Mouse (Mus musculus) neural tube, embryonic 15.5 days (tissue): Measurements from ENCODE around the gene Klhl8. TPM values are rescaled to one million over a fixed set of nuclear protein-coding genes. Genes with fewer than 3 reads are reported as not detected.
A peak's percentile ranks its signal among the peaks of the same experiment; 100 is the strongest.

Experiments used
- ATAC-seq: fragments of 200-750 bp; cut with Nextera tagmentation; 2 replicates; pipeline ENCODE4 v1.8.0; 2017; ENCODE audit warnings: mild to moderate bottlenecking, moderate TSS enrichment, moderate library complexity; ENCODE audit not compliant: low FRiP score
- H3K27ac ChIP-seq: fragments of 300-500 bp; sonication (generic); replicated peaks from 2 replicates; pipeline ENCODE4 v1.5.1; 2015; ENCODE audit warnings: mild to moderate bottlenecking, inconsistent platforms
- H3K27me3 ChIP-seq: fragments of 300-500 bp; sonication (generic); replicated peaks from 2 replicates; pipeline ENCODE4 v1.6.1; 2015; ENCODE audit warnings: inconsistent platforms
- H3K36me3 ChIP-seq: fragments of 300-500 bp; sonication (generic); 2 replicates; pipeline ENCODE4 v1.6.1; 2015; ENCODE audit warnings: inconsistent platforms
- H3K4me1 ChIP-seq: fragments of 300-500 bp; sonication (generic); 2 replicates; pipeline ENCODE4 v1.6.1; 2015; ENCODE audit warnings: inconsistent platforms
- H3K4me2 ChIP-seq: fragments of 300-500 bp; sonication (generic); 2 replicates; pipeline ENCODE4 v1.6.1; 2015; ENCODE audit warnings: inconsistent platforms, mild to moderate bottlenecking, moderate library complexity
- H3K4me3 ChIP-seq: fragments of 300-500 bp; sonication (generic); replicated peaks from 2 replicates; pipeline ENCODE4 v1.5.1; 2015; ENCODE audit warnings: mild to moderate bottlenecking, inconsistent platforms
- H3K9ac ChIP-seq: fragments of 300-500 bp; sonication (generic); replicated peaks from 2 replicates; pipeline ENCODE4 v1.6.1; 2015; ENCODE audit warnings: mild to moderate bottlenecking, inconsistent platforms
- H3K9me3 ChIP-seq: fragments of 300-500 bp; sonication (generic); replicated peaks from 2 replicates; pipeline ENCODE4 v1.6.1; 2016; ENCODE audit warnings: inconsistent platforms
- WGBS: fragments of 180-500 bp; shearing (Covaris S2); methylation state at CpG from one replicate; pipeline ENCODE4 v1.1.7; 2015; ENCODE audit warnings: mixed read lengths; 5-methylcytosine and 5-hydroxymethylcytosine counted together
- polyA plus RNA-seq: library from polyadenylated mRNA; unstranded; fragments of >200 nt; fragmentation: Nextera tagmentation; extraction: Ambion mirVana; gene quantifications from 2 replicates; pipeline ENCODE4 v1.2.1, GENCODE M21; 2015

Klhl8 gene
- polyA plus RNA-seq, 1 experiment from 2014 or later: 38.1 TPM

- Histone ChIP-seq H3K27ac (no peak overlapping the region), H3K4me3 (no peak overlapping the region)
These were observed 17.1 kb upstream of the Klhl8 start for GRCm38 (mm10) chr5:103928196-103928550.

GRCm38 (mm10) chr5:103927429-103928195, 16.6 kb upstream of the Klhl8 start:
- no peak overlapping the region for H3K27ac ChIP-seq
- no peaks in the 10 kb centered on the region for H3K9me3 ChIP-seq
- WGBS: 26% methylated on average over 27 of the region's 27 CpGs
- peak overlapping the region; percentile 52 for H3K4me2 ChIP-seq
- no peak overlapping the region for H3K9ac ChIP-seq
- peak overlapping the region; percentile 29 for H3K4me3 ChIP-seq
- H3K36me3 ChIP-seq: no peaks in the 10 kb centered on the region
- H3K27me3 ChIP-seq: peaks cover 17% of the 10 kb centered on the region; the same call in 1 of the 2 replicates
- H3K4me1 ChIP-seq: peaks cover 9% of the 10 kb centered on the region
- ATAC-seq: peak; percentile 75; the same call in 1 of the 2 replicates

More at GRCm38 (mm10) chr5:103928196-103928550, 17.1 kb upstream of the Klhl8 start:
- Histone ChIP-seq H3K9ac (no peak overlapping the region), H3K4me1 (peaks cover 9% of the 10 kb centered on the region), H3K36me3 (no peaks in the 10 kb centered on the region), H3K27me3 (peaks cover 17% of the 10 kb centered on the region; the same call in 1 of the 2 replicates), H3K4me2 (no peak overlapping the region), H3K9me3 (no peaks in the 10 kb centered on the region; the same call in 1 of the 2 replicates)
- WGBS: 89% methylated on average over 7 of the region's 7 CpGs
- no peak for ATAC-seq

GRCm38 (mm10) chr5:103926398-103926797, 15.3 kb upstream of the Klhl8 start:
- no peak overlapping the region for H3K4me3 ChIP-seq
- H3K27me3 ChIP-seq: peaks cover 17% of the 10 kb centered on the region; the same call in 1 of the 2 replicates
- H3K4me2 ChIP-seq: no peak overlapping the region
- H3K36me3 ChIP-seq: no peaks in the 10 kb centered on the region
- H3K4me1 ChIP-seq: peaks cover 9% of the 10 kb centered on the region
- ATAC-seq: no peak
- H3K9ac ChIP-seq: no peak overlapping the region
- no peaks in the 10 kb centered on the region for H3K9me3 ChIP-seq
- 71% methylated on average over 12 of the region's 12 CpGs for whole genome bisulfite sequencing
- no peak overlapping the region for H3K27ac ChIP-seq

- peaks cover 11% of the 10 kb centered on the region; the same call in 1 of the 2 replicates for H3K27me3 ChIP-seq
- no peak overlapping the region for H3K27ac ChIP-seq
- peaks cover 9% of the 10 kb centered on the region for H3K4me1 ChIP-seq
- H3K4me3 ChIP-seq: no peak overlapping the region
- no peaks in the 10 kb centered on the region for H3K9me3 ChIP-seq
- ATAC-seq: no peak
- WGBS: 86% methylated on average over 2 of the region's 2 CpGs
- H3K36me3 ChIP-seq: no peaks in the 10 kb centered on the region
- H3K4me2 ChIP-seq: no peak overlapping the region
- no peak overlapping the region for H3K9ac ChIP-seq
These were observed 12.7 kb upstream of the Klhl8 start for GRCm38 (mm10) chr5:103923755-103924154.

- no peak overlapping the region for H3K27ac ChIP-seq
- no peaks in the 10 kb centered on the region for H3K9me3 ChIP-seq
- no peak overlapping the region for H3K4me2 ChIP-seq
- H3K27me3 ChIP-seq: 0 out of 2 replicates have a peak, but pooled peaks cover 6% of the 10 kb centered on the region
- no peaks in the 10 kb centered on the region for H3K36me3 ChIP-seq
- 83% methylated on average over 6 of the region's 6 CpGs for WGBS
- no peak for ATAC-seq
- peaks cover 9% of the 10 kb centered on the region for H3K4me1 ChIP-seq
- no peak overlapping the region for H3K9ac ChIP-seq
- no peak overlapping the region for H3K4me3 ChIP-seq
These were observed 12.0 kb upstream of the Klhl8 start for GRCm38 (mm10) chr5:103923101-103923500.

- no peak overlapping the region for H3K9ac ChIP-seq
- ATAC-seq: no peak
- H3K9me3 ChIP-seq: no peaks in the 10 kb centered on the region
- H3K27ac ChIP-seq: no peak overlapping the region
- no peak overlapping the region for H3K4me3 ChIP-seq
- no peaks in the 10 kb centered on the region for H3K27me3 ChIP-seq
- no peaks in the 10 kb centered on the region for H3K36me3 ChIP-seq
- no peak overlapping the region for H3K4me2 ChIP-seq
- peaks cover 6% of the 10 kb centered on the region for H3K4me1 ChIP-seq
- 71% methylated on average over 5 of the region's 5 CpGs for WGBS
These were observed 11.4 kb upstream of the Klhl8 start for GRCm38 (mm10) chr5:103922436-103922835.

DNA sequence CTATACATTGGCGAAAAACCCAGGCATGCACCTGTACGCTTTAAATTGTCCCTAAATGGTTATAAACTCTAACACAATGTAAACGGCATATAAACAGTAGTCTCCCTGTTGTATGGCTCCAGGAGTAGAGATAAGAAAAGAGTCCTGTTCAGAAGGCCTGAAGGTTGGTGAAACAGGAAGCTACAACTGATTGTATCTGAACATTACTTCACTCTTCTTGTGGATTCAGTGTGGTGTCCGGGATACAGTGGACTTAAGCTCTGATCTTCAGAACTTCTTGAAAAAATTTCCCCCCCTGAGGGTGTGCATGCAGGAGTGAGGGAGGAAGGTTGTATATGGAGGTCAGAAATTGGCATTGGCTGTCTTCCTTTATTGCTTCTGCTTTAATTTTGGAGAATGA, 8.4 kb upstream of the Klhl8 start:
- no peak for ATAC-seq
- no peak overlapping the region for H3K4me2 ChIP-seq
- H3K9ac ChIP-seq: no peak overlapping the region
- no peaks in the 10 kb centered on the region for H3K27me3 ChIP-seq
- no peaks in the 10 kb centered on the region for H3K36me3 ChIP-seq
- WGBS: 86% methylated on average over 4 of the region's 4 CpGs
- H3K27ac ChIP-seq: no peak overlapping the region
- H3K9me3 ChIP-seq: no peaks in the 10 kb centered on the region
- H3K4me1 ChIP-seq: 0 out of 2 replicates have a peak, but pooled peaks cover 10% of the 10 kb centered on the region
- H3K4me3 ChIP-seq: no peak overlapping the region

- no peak overlapping the region for H3K4me3 ChIP-seq
- no peak for ATAC-seq
- 0 out of 2 replicates have a peak, but pooled peaks cover 10% of the 10 kb centered on the region for H3K4me1 ChIP-seq
- no peak overlapping the region for H3K4me2 ChIP-seq
- no peaks in the 10 kb centered on the region for H3K36me3 ChIP-seq
- H3K27ac ChIP-seq: no peak overlapping the region
- no peak overlapping the region for H3K9ac ChIP-seq
- H3K9me3 ChIP-seq: no peaks in the 10 kb centered on the region
- H3K27me3 ChIP-seq: no peaks in the 10 kb centered on the region
- WGBS: 81% methylated on average over 3 of the region's 3 CpGs
These were observed 7.2 kb upstream of the Klhl8 start for GRCm38 (mm10) chr5:103918233-103918632.

GRCm38 (mm10) chr5:103917357-103917895, 6.4 kb upstream of the Klhl8 start:
- H3K27me3 ChIP-seq: no peaks in the 10 kb centered on the region
- H3K4me3 ChIP-seq: no peak overlapping the region
- no peaks in the 10 kb centered on the region for H3K9me3 ChIP-seq
- ATAC-seq: no peak
- peak overlapping the region; percentile 2; the same call in 1 of the 2 replicates for H3K27ac ChIP-seq
- 42% methylated on average over 8 of the region's 8 CpGs for WGBS
- no peaks in the 10 kb centered on the region for H3K36me3 ChIP-seq
- H3K9ac ChIP-seq: no peak overlapping the region
- 0 out of 2 replicates have a peak, but pooled peaks cover 10% of the 10 kb centered on the region for H3K4me1 ChIP-seq
- H3K4me2 ChIP-seq: no peak overlapping the region

DNA sequence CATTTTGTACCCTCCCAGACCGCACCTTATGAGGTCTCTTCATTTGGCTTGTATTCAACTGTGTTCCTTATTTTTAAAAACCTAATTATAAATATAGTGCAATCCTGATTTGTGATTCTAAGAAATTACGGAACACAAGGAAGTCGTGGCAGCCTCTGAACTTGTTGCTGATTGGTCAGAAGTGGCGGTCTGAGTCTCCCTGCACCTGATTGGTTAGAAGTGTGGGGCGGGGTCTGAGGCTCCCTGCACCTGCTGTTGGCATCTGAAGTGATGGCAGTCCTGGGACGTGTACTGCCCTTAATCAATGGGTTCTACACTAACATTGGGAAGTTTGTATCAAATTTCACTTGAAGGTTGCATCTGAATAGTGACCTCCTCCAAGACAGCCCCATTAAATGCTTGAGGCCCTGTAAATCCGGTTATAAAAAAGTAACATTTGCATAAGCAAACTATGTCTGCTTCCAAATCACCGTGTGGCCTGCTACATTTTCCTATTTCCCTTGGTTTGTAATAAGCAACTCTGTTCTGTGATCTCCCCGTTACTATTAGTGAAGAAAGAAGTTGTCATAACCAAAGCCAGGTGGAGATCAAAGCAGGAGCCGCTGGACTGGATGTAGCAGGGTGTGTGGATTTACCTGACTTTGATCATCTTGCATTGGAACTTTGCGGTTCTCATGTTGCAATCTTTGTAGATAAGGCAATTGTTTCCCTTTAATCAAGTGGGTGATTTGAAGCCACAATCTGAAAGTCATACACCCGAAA, 5.7 kb upstream of the Klhl8 start:
- no peak overlapping the region for H3K27ac ChIP-seq
- H3K9me3 ChIP-seq: no peaks in the 10 kb centered on the region
- no peak overlapping the region for H3K4me3 ChIP-seq
- no peak overlapping the region for H3K9ac ChIP-seq
- H3K36me3 ChIP-seq: no peaks in the 10 kb centered on the region
- H3K4me1 ChIP-seq: 0 out of 2 replicates have a peak, but pooled peaks cover 10% of the 10 kb centered on the region
- WGBS: 69% methylated on average over 12 of the region's 12 CpGs
- no peak overlapping the region for H3K4me2 ChIP-seq
- ATAC-seq: no peak
- no peaks in the 10 kb centered on the region for H3K27me3 ChIP-seq

GRCm38 (mm10) chr5:103914335-103915226, 3.5 kb upstream of the Klhl8 start:
- peaks cover 16% of the 10 kb centered on the region for H3K4me1 ChIP-seq
- no peaks in the 10 kb centered on the region for H3K9me3 ChIP-seq
- no peak overlapping the region for H3K9ac ChIP-seq
- no peak overlapping the region for H3K4me2 ChIP-seq
- H3K27me3 ChIP-seq: no peaks in the 10 kb centered on the region
- ATAC-seq: no peak
- H3K4me3 ChIP-seq: no peak overlapping the region
- H3K36me3 ChIP-seq: no peaks in the 10 kb centered on the region
- WGBS: 75% methylated on average over 11 of the region's 11 CpGs
- H3K27ac ChIP-seq: no peak overlapping the region
